ENCODE assay signal across 19 mouse cellular contexts in the genomic region with DNA sequence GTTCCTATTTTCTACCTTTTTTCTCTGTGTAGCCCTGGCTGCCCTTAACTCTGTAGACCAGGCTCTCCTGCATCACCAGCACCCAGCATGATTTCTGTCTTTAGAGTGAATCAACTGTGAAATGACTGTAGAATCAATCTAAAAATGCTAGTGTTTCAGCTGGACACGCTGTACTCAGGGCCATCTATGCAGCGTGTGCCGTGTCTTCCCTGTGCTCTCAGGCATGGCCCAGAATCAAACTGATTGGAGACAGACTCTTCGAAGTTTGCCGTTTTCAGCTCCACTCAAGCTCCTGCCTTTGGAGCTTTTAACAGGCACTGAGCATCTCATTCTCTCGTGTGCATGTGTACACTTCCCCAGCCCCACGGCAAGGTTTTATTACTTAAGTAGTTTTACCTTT. TPM values are rescaled to one million over a fixed set of nuclear protein-coding genes. Genes with fewer than 3 reads are reported as not detected.
DNase-seq lines count a peak whose midpoint lies in the region; ATAC-seq and TF ChIP-seq lines count a peak whose summit lies in the region.
"Had no signal": no experiment of that assay in that cellular context is flagged by ENCODE, and none has a peak within 500 bp of the region (broad histone marks: within the 10 kb centered on the region; RNA-seq: fewer than 3 reads in every experiment).

No protein-coding gene starts in this region.

- no peak for TF ChIP-seq EP300 in stomach, postnatal 0 days (optimal IDR thresholded peaks at IDR 0.05)

- no peaks in the 10 kb centered on the region for H3K4me1 ChIP-seq in limb, embryonic 15.5 days
- no peaks in the 10 kb centered on the region for H3K4me1 ChIP-seq in limb, embryonic 10.5 days
- H3K4me1 ChIP-seq in neural tube, embryonic 15.5 days = no peaks in the 10 kb centered on the region
- H3K4me1 ChIP-seq in forebrain, embryonic 16.5 days (replicated peaks; ENCODE audit: control insufficient read depth, insufficient read depth, low read length) = no peaks in the 10 kb centered on the region
- H3K4me1 ChIP-seq in stomach, postnatal 0 days (replicated peaks; ENCODE audit: control insufficient read depth, insufficient read depth) = no peaks in the 10 kb centered on the region
- H3K4me1 ChIP-seq: embryonic facial prominence, embryonic 13.5 days; forebrain, embryonic 13.5 days; heart, embryonic 12.5 days; hindbrain, embryonic 10.5 days had no signal

- ATAC-seq in limb, embryonic 15.5 days (ENCODE audit: insufficient number of reproducible peaks, low FRiP score, low TSS enrichment, low read depth) = no peak
- ATAC-seq in neural tube, embryonic 15.5 days (ENCODE audit: low FRiP score) = 0 out of 2 replicates have a peak, but pooled peaks have one; percentile 15
- peak; percentile 41 for ATAC-seq in erythroblast, adult 5-6 weeks (replicated peaks; ENCODE audit: low FRiP score, poor library complexity, severe bottlenecking)
- no peak for ATAC-seq in forebrain, embryonic 16.5 days
- ATAC-seq in stomach, postnatal 0 days (ENCODE audit: low FRiP score, low TSS enrichment) = no peak
- ATAC-seq: activated CD4-positive, CD25-positive, alpha-beta regulatory T cell, adult 4 months; forebrain, embryonic 13.5 days had no signal

- H3K9ac ChIP-seq in limb, embryonic 15.5 days = no peak overlapping the region
- H3K9ac ChIP-seq in neural tube, embryonic 15.5 days (replicated peaks) = no peak overlapping the region
- H3K9ac ChIP-seq in forebrain, embryonic 16.5 days (replicated peaks; ENCODE audit: low read depth, low read length) = no peak overlapping the region
- H3K9ac ChIP-seq in stomach, postnatal 0 days (ENCODE audit: low read length) = no peak overlapping the region
- H3K9ac ChIP-seq: embryonic facial prominence, embryonic 13.5 days; forebrain, embryonic 13.5 days; heart, embryonic 12.5 days; hindbrain, embryonic 14.5 days had no signal

- H3K4me3 ChIP-seq in limb, embryonic 15.5 days = no peak overlapping the region
- no peak overlapping the region for H3K4me3 ChIP-seq in limb, embryonic 10.5 days
- no peak overlapping the region for H3K4me3 ChIP-seq in neural tube, embryonic 15.5 days (replicated peaks)
- H3K4me3 ChIP-seq in forebrain, embryonic 16.5 days (replicated peaks; ENCODE audit: low read length) = no peak overlapping the region
- H3K4me3 ChIP-seq in stomach, postnatal 0 days (ENCODE audit: low read depth, low read length) = no peak overlapping the region
- H3K4me3 ChIP-seq: embryonic facial prominence, embryonic 13.5 days; forebrain, embryonic 13.5 days; heart, adult 2 months; heart, embryonic 12.5 days; hindbrain, embryonic 10.5 days had no signal

- H3K27me3 ChIP-seq in limb, embryonic 15.5 days = no peaks in the 10 kb centered on the region
- H3K27me3 ChIP-seq in limb, embryonic 10.5 days (ENCODE audit: low read depth, poor library complexity, severe bottlenecking) = no peaks in the 10 kb centered on the region
- no peaks in the 10 kb centered on the region for H3K27me3 ChIP-seq in neural tube, embryonic 15.5 days (replicated peaks)
- no peaks in the 10 kb centered on the region for H3K27me3 ChIP-seq in forebrain, embryonic 16.5 days (replicated peaks; ENCODE audit: control insufficient read depth, insufficient read depth, low read length)
- H3K27me3 ChIP-seq in stomach, postnatal 0 days (ENCODE audit: control insufficient read depth, insufficient read depth, low read length) = no peaks in the 10 kb centered on the region
- H3K27me3 ChIP-seq: embryonic facial prominence, embryonic 13.5 days; forebrain, embryonic 13.5 days; heart, embryonic 12.5 days had no signal

- no peak overlapping the region for H3K4me2 ChIP-seq in limb, embryonic 15.5 days
- H3K4me2 ChIP-seq in neural tube, embryonic 15.5 days = no peak overlapping the region
- no peak overlapping the region for H3K4me2 ChIP-seq in forebrain, embryonic 16.5 days (ENCODE audit: low read length)
- no peak overlapping the region for H3K4me2 ChIP-seq in stomach, postnatal 0 days (replicated peaks; ENCODE audit: low read depth)
- H3K4me2 ChIP-seq: embryonic facial prominence, embryonic 13.5 days; forebrain, embryonic 13.5 days; heart, embryonic 12.5 days; hindbrain, embryonic 14.5 days had no signal

- 86% methylated on average over 7 of the region's 7 CpGs for WGBS in limb, embryonic 15.5 days
- WGBS in limb, embryonic 10.5 days = 95% methylated on average over 7 of the region's 7 CpGs
- 89% methylated on average over 7 of the region's 7 CpGs for WGBS in neural tube, embryonic 15.5 days
- WGBS in forebrain, embryonic 16.5 days = 93% methylated on average over 7 of the region's 7 CpGs
- 86% methylated on average over 7 of the region's 7 CpGs for WGBS in stomach, postnatal 0 days

- peaks cover 68% of the 10 kb centered on the region for H3K36me3 ChIP-seq in limb, embryonic 15.5 days
- H3K36me3 ChIP-seq in limb, embryonic 10.5 days = peaks cover 92% of the 10 kb centered on the region
- H3K36me3 ChIP-seq in neural tube, embryonic 15.5 days = peaks cover 73% of the 10 kb centered on the region
- peaks cover 49% of the 10 kb centered on the region for H3K36me3 ChIP-seq in forebrain, embryonic 16.5 days (ENCODE audit: control insufficient read depth, insufficient read depth)
- H3K36me3 ChIP-seq in stomach, postnatal 0 days (ENCODE audit: control insufficient read depth, insufficient read depth, low read length) = peaks cover 32% of the 10 kb centered on the region

- 0 out of 2 replicates have a peak overlapping the region, but pooled peaks have one; percentile 2 for H3K27ac ChIP-seq in limb, embryonic 15.5 days
- H3K27ac ChIP-seq in limb, embryonic 10.5 days = no peak overlapping the region
- H3K27ac ChIP-seq in neural tube, embryonic 15.5 days (replicated peaks) = no peak overlapping the region
- no peak overlapping the region for H3K27ac ChIP-seq in forebrain, embryonic 16.5 days (ENCODE audit: low read length)
- H3K27ac ChIP-seq in stomach, postnatal 0 days (replicated peaks) = no peak overlapping the region
- H3K27ac ChIP-seq: forebrain, embryonic 13.5 days; heart, adult 2 months; hindbrain, embryonic 10.5 days; hindbrain, embryonic 14.5 days had no signal

- no peak for TF ChIP-seq CTCF in stomach, postnatal 0 days (IDR thresholded peaks at IDR 0.05; ENCODE audit: low read depth)

- no peaks in the 10 kb centered on the region for H3K9me3 ChIP-seq in limb, embryonic 15.5 days
- H3K9me3 ChIP-seq in limb, embryonic 10.5 days (replicated peaks) = no peaks in the 10 kb centered on the region
- no peaks in the 10 kb centered on the region for H3K9me3 ChIP-seq in neural tube, embryonic 15.5 days (replicated peaks)
- H3K9me3 ChIP-seq in forebrain, embryonic 16.5 days (ENCODE audit: control insufficient read depth, low read length) = no peaks in the 10 kb centered on the region
- H3K9me3 ChIP-seq in stomach, postnatal 0 days (ENCODE audit: control insufficient read depth, low read length) = no peaks in the 10 kb centered on the region
- H3K9me3 ChIP-seq: embryonic facial prominence, embryonic 13.5 days; forebrain, embryonic 13.5 days; heart, embryonic 12.5 days; hindbrain, embryonic 10.5 days had no signal

- no peak for DNase-seq in limb, embryonic 10.5 days (ENCODE audit: low spot score)
- DNase-seq in neural tube, embryonic 10.5 days (ENCODE audit: extremely low spot score, low spot score) = no peak
- DNase-seq in stomach, postnatal 0 days (ENCODE audit: low spot score) = no peak
- DNase-seq: adrenal gland, postnatal 14 days; cerebellum, adult 11-12 months; cerebellum, adult 9-11 months; cerebellum, postnatal 36 days; gastrocnemius, postnatal 10 days; heart, adult 2 months had no signal

RNA-seq across cellular contexts. Expression of gene Clk1, which starts 13.1 kb away (rescaled TPM):
- 207 and 212 TPM in 2 replicates for polyA plus RNA-seq in limb, embryonic 15.5 days (2015; fragmentation: Nextera tagmentation; extraction: Ambion mirVana)
- 111 and 153 TPM in 2 replicates for polyA plus RNA-seq in limb, embryonic 10.5 days (2016; fragmentation: Nextera tagmentation; extraction: Ambion mirVana)
- polyA plus RNA-seq in neural tube, embryonic 15.5 days (2015; fragmentation: Nextera tagmentation; extraction: Ambion mirVana) = 157 TPM in 2 replicates
- total RNA-seq in erythroblast, adult 5-6 weeks (2015; ENCODE audit: low replicate concordance) = 1,350 and 1,470 TPM in 2 replicates
- total RNA-seq in erythroblast, adult 5-6 weeks (2017; ENCODE audit: low replicate concordance) = 1,532 and 1,795 TPM in 2 replicates
- 192 and 208 TPM in 2 replicates for polyA plus RNA-seq in forebrain, embryonic 16.5 days (2015; fragmentation: Nextera tagmentation; extraction: Ambion mirVana)
- polyA plus RNA-seq in stomach, postnatal 0 days (2015; fragmentation: Nextera tagmentation; extraction: Ambion mirVana) = 107 and 111 TPM in 2 replicates

RNA-seq across cellular contexts. Expression of gene Bzw1, which starts 18.1 kb away (rescaled TPM):
- polyA plus RNA-seq in limb, embryonic 15.5 days (2015; fragmentation: Nextera tagmentation; extraction: Ambion mirVana) = 306 and 334 TPM in 2 replicates
- polyA plus RNA-seq in limb, embryonic 10.5 days (2016; fragmentation: Nextera tagmentation; extraction: Ambion mirVana) = 419 and 449 TPM in 2 replicates
- polyA plus RNA-seq in neural tube, embryonic 15.5 days (2015; fragmentation: Nextera tagmentation; extraction: Ambion mirVana) = 300 and 314 TPM in 2 replicates
- 53.8 and 57.5 TPM in 2 replicates for total RNA-seq in erythroblast, adult 5-6 weeks (2015; ENCODE audit: low replicate concordance)
- 43.8 and 48.4 TPM in 2 replicates for total RNA-seq in erythroblast, adult 5-6 weeks (2017; ENCODE audit: low replicate concordance)
- 375 and 410 TPM in 2 replicates for polyA plus RNA-seq in forebrain, embryonic 16.5 days (2015; fragmentation: Nextera tagmentation; extraction: Ambion mirVana)
- 192 and 230 TPM in 2 replicates for polyA plus RNA-seq in stomach, postnatal 0 days (2015; fragmentation: Nextera tagmentation; extraction: Ambion mirVana)

RNA-seq across cellular contexts. Expression of gene Nif3l1, which starts 34.2 kb away (rescaled TPM):
- 42.8 and 43.2 TPM in 2 replicates for polyA plus RNA-seq in limb, embryonic 15.5 days (2015; fragmentation: Nextera tagmentation; extraction: Ambion mirVana)
- polyA plus RNA-seq in limb, embryonic 10.5 days (2016; fragmentation: Nextera tagmentation; extraction: Ambion mirVana) = 77.7 and 86.3 TPM in 2 replicates
- polyA plus RNA-seq in neural tube, embryonic 15.5 days (2015; fragmentation: Nextera tagmentation; extraction: Ambion mirVana) = 47.2 and 48.4 TPM in 2 replicates
- total RNA-seq in erythroblast, adult 5-6 weeks (2015; ENCODE audit: low replicate concordance) = 0.77 and 13.4 TPM in 2 replicates
- total RNA-seq in erythroblast, adult 5-6 weeks (2017; ENCODE audit: low replicate concordance) = 5.0 and 8.9 TPM in 2 replicates
- polyA plus RNA-seq in forebrain, embryonic 16.5 days (2015; fragmentation: Nextera tagmentation; extraction: Ambion mirVana) = 65.8 and 68.1 TPM in 2 replicates
- polyA plus RNA-seq in stomach, postnatal 0 days (2015; fragmentation: Nextera tagmentation; extraction: Ambion mirVana) = 20.9 and 23.7 TPM in 2 replicates

RNA-seq across cellular contexts. Expression of gene Ppil3, which starts 34.5 kb away (rescaled TPM):
- polyA plus RNA-seq in limb, embryonic 15.5 days (2015; fragmentation: Nextera tagmentation; extraction: Ambion mirVana) = 46.3 and 53.3 TPM in 2 replicates
- polyA plus RNA-seq in limb, embryonic 10.5 days (2016; fragmentation: Nextera tagmentation; extraction: Ambion mirVana) = 61.5 and 64.8 TPM in 2 replicates
- polyA plus RNA-seq in neural tube, embryonic 15.5 days (2015; fragmentation: Nextera tagmentation; extraction: Ambion mirVana) = 53.5 and 54.6 TPM in 2 replicates
- 15.6 and 18.4 TPM in 2 replicates for total RNA-seq in erythroblast, adult 5-6 weeks (2015; ENCODE audit: low replicate concordance)
- total RNA-seq in erythroblast, adult 5-6 weeks (2017; ENCODE audit: low replicate concordance) = 7.2 and 13.4 TPM in 2 replicates
- polyA plus RNA-seq in forebrain, embryonic 16.5 days (2015; fragmentation: Nextera tagmentation; extraction: Ambion mirVana) = 54.1 and 61.4 TPM in 2 replicates
- polyA plus RNA-seq in stomach, postnatal 0 days (2015; fragmentation: Nextera tagmentation; extraction: Ambion mirVana) = 29.3 and 32.8 TPM in 2 replicates

Comparison
In these comparisons a context has a peak if more than half of its experiments do, and no peak if none do; other contexts are left out.
1. ATAC-seq: peak in neural tube, embryonic 15.5 days (single experiment) and erythroblast, adult 5-6 weeks (single experiment); none in limb, embryonic 15.5 days (single experiment), forebrain, embryonic 16.5 days (single experiment) and stomach, postnatal 0 days (single experiment).